Mouse (Mus musculus) brown adipose tissue, adult 24 weeks (tissue): ENCODE data around the gene Golt1b. TPM values are rescaled to one million over a fixed set of nuclear protein-coding genes. Genes with fewer than 3 reads are reported as not detected.
A peak's percentile ranks its signal among the peaks of the same experiment; 100 is the strongest.

Experiments used
- H3K27ac ChIP-seq: fragments of 200-500 bp; replicated peaks from 2 replicates; pipeline ENCODE4 v1.5.1; 2012; ENCODE audit warnings: low read depth, mild to moderate bottlenecking, low read length
- H3K4me1 ChIP-seq: fragments of 200-500 bp; 2 replicates; pipeline ENCODE4 v1.6.1; 2012; ENCODE audit warnings: low read length, mixed read lengths; ENCODE audit not compliant: control insufficient read depth, insufficient read depth, insufficient read length
- H3K4me3 ChIP-seq: fragments of 200-500 bp; 2 replicates; pipeline ENCODE4 v1.5.1; 2012; ENCODE audit warnings: low read depth, mild to moderate bottlenecking, low read length, moderate library complexity; ENCODE audit not compliant: insufficient read depth
- polyA plus RNA-seq: library from polyadenylated mRNA; stranded (reverse); fragments of >200 nt; gene quantifications from 2 replicates; pipeline ENCODE4 v1.2.4, GENCODE M21; 2012; ENCODE audit not compliant: missing spikeins, insufficient read depth, insufficient read length

Golt1b gene
- polyA plus RNA-seq, 1 experiment = 22.6 TPM

DNA sequence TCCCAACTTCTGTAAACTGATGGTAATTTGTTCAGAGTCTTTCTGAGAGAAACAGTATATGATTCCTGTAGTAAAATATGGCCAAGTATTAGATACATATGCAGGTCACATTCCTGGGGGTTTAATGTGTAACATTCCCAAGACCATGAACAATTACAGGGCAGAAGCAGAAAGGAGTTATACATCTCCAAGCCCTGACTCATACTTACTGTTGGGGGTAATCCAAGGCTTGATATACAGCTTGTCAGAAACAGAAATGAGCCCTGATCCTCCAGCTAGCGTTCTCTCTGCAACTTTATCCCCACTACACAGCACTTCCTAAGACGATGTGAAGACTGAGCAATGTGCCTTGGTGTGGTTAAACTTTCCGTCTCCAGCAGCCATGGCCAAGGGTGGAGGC is 19.5 kb upstream of the Golt1b start:
- Histone ChIP-seq H3K4me3 (no peak overlapping the region), H3K27ac (no peak overlapping the region), H3K4me1 (no peaks in the 10 kb centered on the region)

DNA sequence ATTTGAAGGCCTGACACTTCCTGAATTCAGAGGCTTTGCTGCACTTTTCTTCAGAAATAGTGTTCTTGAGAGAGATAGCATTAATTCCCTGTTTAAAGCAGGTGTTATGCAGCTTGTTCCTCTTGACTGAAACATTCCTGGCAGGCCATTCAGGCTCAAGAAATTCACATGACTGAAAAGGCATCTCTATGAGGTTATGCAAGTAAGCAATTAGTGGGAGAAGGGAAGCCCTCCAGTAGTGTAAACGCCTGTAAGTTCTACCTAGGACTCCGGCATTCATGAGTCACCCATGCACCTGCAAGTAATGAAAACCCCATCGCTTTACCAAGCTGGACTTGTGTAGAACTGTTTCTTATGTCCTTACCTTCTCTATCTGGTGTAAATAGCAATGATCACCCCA is 17.5 kb upstream of the Golt1b start:
- Histone ChIP-seq H3K4me3 (no peak overlapping the region), H3K4me1 (no peaks in the 10 kb centered on the region), H3K27ac (no peak overlapping the region)

GRCm38 (mm10) chr6:142377081-142377480 is 9.9 kb upstream of the Golt1b start:
- no peak overlapping the region for H3K27ac ChIP-seq

DNA sequence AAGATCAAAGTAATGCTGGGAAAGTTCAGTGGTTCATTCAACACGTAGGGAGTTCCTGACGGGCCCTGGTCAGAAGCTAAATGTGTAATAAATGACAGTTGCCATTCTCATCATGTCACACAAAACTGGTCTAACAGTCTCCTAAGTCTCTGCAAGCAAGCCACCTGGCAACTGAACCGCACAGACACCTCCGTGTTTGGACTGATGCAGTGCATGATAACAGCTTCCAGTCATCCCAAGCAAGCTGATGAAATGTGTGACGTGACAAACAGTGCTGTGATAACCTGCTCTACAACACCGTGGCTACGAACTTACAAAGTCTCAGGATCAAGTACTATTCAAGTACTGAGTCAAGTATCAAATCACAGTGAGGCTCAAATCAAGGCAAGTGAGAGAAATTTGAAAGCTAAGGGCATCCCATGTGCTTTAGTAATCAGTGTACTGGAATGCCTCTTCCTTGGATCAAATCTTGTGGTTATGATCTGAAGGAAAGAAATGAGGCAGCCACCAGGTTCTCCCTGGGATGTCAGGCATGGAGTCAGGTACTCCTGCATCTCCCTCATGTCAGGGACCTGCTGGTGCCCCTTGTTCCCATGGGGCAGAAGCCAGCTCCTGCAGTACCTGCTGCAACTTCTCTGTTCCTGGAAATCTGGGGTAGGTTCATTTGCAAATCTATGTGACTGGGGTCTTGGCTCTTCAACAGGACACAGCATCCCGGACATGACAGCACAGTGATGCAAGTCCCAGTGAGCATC is 8.3 kb upstream of the Golt1b start:
- Histone ChIP-seq H3K4me1 (no peaks in the 10 kb centered on the region), H3K27ac (no peak overlapping the region), H3K4me3 (no peak overlapping the region)

More at GRCm38 (mm10) chr6:142377081-142377480, 9.9 kb upstream of the Golt1b start:
- Histone ChIP-seq H3K4me1 (no peaks in the 10 kb centered on the region), H3K4me3 (no peak overlapping the region)

- Histone ChIP-seq H3K27ac (no peak overlapping the region), H3K4me1 (no peaks in the 10 kb centered on the region), H3K4me3 (no peak overlapping the region)
Observed at GRCm38 (mm10) chr6:142379961-142380360, 7.1 kb upstream of the Golt1b start.

- no peak overlapping the region for H3K27ac ChIP-seq
- H3K4me3 ChIP-seq = no peak overlapping the region
- H3K4me1 ChIP-seq = no peaks in the 10 kb centered on the region
Observed at GRCm38 (mm10) chr6:142381615-142382014, 5.4 kb upstream of the Golt1b start.

GRCm38 (mm10) chr6:142384521-142384920 is 2.5 kb upstream of the Golt1b start:
- H3K4me3 ChIP-seq = no peak overlapping the region
- no peak overlapping the region for H3K27ac ChIP-seq
- peaks cover 3% of the 10 kb centered on the region for H3K4me1 ChIP-seq

DNA sequence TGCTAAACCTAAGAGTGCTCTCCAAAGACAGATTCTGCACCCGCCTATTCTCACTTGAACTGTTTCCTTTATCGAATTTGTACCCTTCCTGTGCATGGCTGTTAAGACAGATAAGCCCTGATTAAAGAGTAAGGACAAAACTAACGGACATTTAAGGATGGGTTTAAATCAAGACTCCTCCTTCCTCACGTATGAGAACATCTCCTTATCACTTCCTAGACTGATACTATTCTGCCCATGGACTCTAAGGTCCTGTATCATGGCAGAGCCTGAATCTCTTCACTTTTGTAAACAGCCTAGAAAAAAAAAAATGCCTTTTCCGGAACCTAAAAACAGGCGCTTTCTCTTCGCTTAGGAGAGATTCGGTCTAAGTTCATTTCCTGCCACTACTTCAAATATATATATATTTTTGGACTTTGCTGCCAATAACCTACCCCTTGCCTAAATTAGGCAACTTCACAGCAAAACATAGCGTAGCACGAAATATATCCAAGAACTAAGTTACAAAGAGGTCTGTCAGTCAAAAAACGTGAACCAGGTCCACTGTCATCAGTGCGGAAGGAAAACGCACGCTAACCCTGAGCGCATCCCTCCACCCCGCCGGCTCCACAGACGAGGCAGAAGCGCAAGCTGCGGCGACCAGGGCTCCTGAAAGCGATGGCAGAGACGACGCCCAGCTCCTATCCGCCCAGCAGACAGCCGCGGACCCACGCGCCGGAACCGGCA is 573 bp upstream of the Golt1b start:
- Histone ChIP-seq H3K27ac (no peak overlapping the region), H3K4me3 (peak overlapping the region; percentile 97), H3K4me1 (peaks cover 7% of the 10 kb centered on the region)

- Histone ChIP-seq H3K4me1 (peaks cover 7% of the 10 kb centered on the region), H3K27ac (no peak overlapping the region), H3K4me3 (peak overlapping the region; percentile 81)
Observed at GRCm38 (mm10) chr6:142387755-142388271, 792 bp downstream of the Golt1b start.

DNA sequence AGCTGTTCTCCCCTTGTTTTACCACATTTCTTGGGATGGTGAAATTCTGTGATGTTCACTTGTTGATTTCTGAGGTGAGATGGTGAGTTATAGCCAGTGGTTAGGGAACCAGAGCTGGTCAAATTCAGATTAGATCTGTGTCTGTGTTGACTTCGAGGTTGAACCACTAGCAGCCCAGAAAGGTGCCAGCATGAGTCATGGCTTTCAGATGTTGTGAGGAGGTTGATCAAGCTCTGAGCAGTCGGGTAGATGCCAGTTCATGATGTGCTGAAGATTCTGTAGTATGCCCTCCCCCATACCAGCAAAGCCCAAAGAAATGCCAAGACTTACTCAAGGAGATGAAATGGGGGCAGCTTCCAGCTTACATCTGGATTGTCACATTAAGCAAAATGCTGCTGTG is 2.1 kb downstream of the Golt1b start:
- H3K4me1 ChIP-seq = peaks cover 16% of the 10 kb centered on the region
- no peak overlapping the region for H3K4me3 ChIP-seq
- no peak overlapping the region for H3K27ac ChIP-seq

DNA sequence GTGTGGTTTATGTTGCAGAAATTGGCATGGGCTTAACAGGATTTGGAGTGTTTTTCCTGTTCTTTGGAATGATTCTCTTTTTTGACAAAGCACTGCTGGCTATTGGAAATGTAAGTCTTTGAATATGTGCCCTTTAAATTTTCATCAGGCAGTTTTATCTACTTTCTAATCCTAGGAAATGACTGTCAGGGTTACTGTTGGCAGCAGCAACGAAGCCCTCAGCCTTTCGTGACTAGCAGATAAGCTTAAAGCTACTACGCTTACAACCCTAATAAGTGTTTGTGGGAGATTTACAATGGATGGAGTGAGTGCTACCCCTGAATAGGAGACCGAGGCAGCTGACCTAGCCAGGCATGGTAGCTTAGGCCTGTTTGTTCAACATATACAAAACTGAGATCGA is 5.3 kb downstream of the Golt1b start:
- Histone ChIP-seq H3K27ac (no peak overlapping the region; the same call in 1 of the 2 replicates), H3K4me1 (peaks cover 16% of the 10 kb centered on the region), H3K4me3 (no peak overlapping the region)

DNA sequence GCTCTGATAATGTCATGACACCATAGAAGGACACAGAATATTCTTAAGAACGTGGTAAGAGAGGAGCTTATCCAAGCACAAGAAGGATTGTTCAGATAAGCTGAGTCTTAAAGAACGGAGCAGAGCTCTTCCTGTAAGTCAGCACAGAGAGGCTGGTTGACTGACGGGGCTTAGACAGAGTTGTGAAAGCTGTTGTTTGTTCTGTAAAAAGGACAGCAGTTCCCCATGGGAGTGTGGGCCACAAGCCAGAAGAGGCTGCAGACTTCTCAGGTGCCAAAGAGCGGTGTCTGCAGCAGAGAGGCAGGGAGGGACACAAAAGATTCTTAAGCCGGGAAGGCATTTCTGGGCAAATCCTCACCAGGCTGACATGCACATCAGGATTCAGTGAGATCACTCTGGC is 7.6 kb downstream of the Golt1b start:
- H3K27ac ChIP-seq = no peak overlapping the region
- H3K4me3 ChIP-seq = no peak overlapping the region
- peaks cover 12% of the 10 kb centered on the region for H3K4me1 ChIP-seq

DNA sequence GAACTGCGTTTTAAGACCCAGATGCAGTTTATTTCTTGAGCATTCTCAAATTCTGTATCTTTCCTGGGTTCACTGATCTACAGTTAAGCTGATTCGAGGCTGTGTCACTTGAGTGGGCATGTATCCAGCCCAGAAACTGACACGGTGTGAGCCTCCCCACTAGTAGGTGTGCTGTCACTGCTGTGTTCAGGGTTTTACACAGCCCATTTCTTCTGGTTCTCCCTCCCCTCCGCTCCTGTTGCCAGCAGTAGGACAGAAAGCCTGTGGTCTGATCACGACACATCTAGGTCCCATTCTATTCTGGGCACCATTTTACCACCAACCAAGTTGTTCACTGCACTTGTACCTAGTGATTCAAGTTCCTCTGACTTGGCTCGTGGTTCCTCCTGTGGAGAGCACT is 8.7 kb downstream of the Golt1b start:
- H3K4me1 ChIP-seq = peaks cover 10% of the 10 kb centered on the region; the same call in 1 of the 2 replicates

GRCm38 (mm10) chr6:142411140-142411539 is 24.1 kb downstream of the Golt1b start:
- H3K27ac ChIP-seq = no peak overlapping the region

More for the DNA sequence above, 8.7 kb downstream of the Golt1b start:
- Histone ChIP-seq H3K27ac (no peak overlapping the region), H3K4me3 (no peak overlapping the region)

DNA sequence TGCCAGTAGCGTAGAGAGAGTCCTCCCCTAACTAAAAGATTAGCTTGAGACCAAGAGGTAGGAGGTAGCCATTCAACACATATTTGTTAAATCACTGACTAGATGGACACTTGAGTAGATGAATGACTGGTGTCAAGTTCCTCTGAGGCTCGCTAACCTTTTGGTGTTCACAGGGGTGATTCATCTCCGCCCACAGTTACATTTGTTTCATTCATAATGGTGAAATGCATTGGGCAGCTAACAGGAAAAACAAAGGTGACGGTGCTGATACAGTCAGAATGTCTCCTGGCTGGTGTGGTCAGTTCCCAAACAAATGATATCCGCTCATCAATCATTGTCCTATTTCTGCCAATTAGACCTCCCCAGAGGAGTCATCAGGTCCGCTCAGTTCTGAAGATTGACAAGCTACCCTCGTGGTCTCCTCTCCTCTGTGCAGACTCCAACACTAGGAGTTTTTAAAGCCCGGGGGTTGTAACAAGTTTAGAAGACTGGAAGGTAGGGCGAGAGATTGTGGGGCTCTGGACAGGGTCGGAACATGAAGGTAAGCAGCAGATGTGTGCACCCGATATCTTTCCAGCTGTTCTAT is 26.0 kb downstream of the Golt1b start, which contains the start of gene Spx:
Spx (plus strand) TSS at position 536 of the 586 bp plus-strand sequence.
- H3K4me1 ChIP-seq = no peaks in the 10 kb centered on the region
- H3K4me3 ChIP-seq = no peak within 1 kb of the TSS
- no peak within 1 kb of the TSS for H3K27ac ChIP-seq

More at GRCm38 (mm10) chr6:142411140-142411539, 24.1 kb downstream of the Golt1b start:
- Histone ChIP-seq H3K4me1 (no peaks in the 10 kb centered on the region), H3K4me3 (no peak overlapping the region)
